Mouse (Mus musculus): ENCODE results near the gene Btn1a1. TPM values are rescaled to one million over a fixed set of nuclear protein-coding genes. Genes with fewer than 3 reads are reported as not detected.

The Btn1a1 gene
- polyA plus RNA-seq, 1 experiment, result 0.05 TPM

DNA sequence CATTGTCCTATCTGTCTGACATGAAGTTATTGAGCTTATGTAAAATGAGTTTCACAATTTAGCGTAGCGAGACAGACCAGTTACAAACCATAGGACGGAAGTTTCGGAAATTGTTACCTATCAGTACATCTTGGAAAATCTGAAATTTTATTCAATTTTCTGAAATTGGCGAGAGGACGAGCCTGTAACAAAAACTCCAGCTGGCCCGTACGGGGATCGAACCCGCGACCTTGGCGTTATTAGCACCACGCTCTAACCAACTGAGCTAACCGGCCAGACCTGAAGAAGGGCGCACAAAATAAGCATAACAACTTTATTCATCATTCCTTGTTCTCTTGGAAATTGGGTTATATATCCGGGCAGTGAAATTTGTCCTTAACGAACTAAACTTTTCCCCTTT lies 27.8 kb downstream of the Btn1a1 start:
- Histone ChIP-seq H3K4me3 (ENCODE audit: control insufficient read depth, insufficient read depth, low read length) (peak overlapping the region; percentile 33), H3K36me3 (ENCODE audit: control insufficient read depth, insufficient read depth, low read length) (no peaks in the 10 kb centered on the region), H3K4me1 (replicated peaks; ENCODE audit: control insufficient read depth, insufficient read depth, low read length) (peaks cover 10% of the 10 kb centered on the region), H3K27ac (ENCODE audit: control insufficient read depth, insufficient read depth, low read length) (no peak overlapping the region; the same call in 1 of the 2 replicates), H3K27me3 (ENCODE audit: control insufficient read depth, insufficient read depth, low read length) (no peaks in the 10 kb centered on the region)
- WGBS, result under 1% methylated on average over 17 of the region's 17 CpGs
- DNase-seq, result peak; percentile 84
- TF ChIP-seq POLR2A (IDR thresholded peaks at IDR 0.05; ENCODE audit: control insufficient read depth, extremely low read depth, insufficient read depth, low read length, poor library complexity) (no peak), CTCF (IDR thresholded peaks at IDR 0.05; ENCODE audit: borderline replicate concordance, control insufficient read depth, extremely low read depth, insufficient read depth, low read length, poor library complexity) (no peak)

DNA sequence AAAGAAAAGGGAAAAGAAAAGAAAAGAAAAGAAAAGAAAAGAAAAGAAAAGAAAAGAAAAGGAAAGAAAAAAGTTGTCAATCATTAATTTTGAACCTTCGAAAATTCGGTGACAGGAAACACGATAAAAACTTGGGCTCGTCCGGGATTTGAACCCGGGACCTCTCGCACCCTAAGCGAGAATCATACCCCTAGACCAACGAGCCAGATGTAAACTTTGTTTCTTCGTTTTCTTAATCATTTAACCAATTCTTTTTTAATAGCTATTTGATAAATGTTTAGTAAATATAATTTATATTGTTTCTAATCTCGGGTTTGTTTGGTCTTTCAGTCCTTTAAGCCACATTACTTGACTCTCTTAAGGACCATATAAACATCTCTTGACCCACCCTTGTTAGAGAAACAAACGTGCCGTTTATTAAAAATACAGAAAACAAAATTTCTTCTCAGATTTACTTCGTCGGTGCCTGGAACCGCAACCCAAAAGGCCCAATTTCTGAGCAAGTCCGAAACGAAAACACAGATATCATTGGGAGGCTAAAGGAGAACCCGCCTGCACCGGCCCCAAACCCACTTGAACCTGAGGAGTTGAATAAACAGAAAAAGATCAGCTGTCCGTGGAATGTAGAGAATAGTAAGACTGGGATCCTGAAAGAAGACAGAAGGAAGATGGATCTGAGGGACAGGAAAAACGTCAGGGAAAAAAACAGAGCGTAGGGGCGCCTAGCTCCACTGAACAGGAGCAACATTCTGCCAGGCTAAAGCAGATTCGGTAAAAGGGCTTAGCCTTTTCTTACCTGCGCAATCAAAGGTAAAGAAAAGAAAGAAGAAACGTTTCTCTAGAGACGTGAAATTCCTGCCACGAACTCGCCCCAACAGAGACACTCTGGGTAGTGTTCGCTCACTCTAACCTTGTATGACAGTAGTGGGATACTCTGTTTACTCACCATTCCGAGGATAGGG lies 28.6 kb downstream of the Btn1a1 start:
- under 1% methylated on average over 32 of the region's 32 CpGs for WGBS
- DNase-seq, result peak; percentile 61
- H3K27me3 ChIP-seq (ENCODE audit: control insufficient read depth, insufficient read depth, low read length), result no peaks in the 10 kb centered on the region
- H3K36me3 ChIP-seq (ENCODE audit: control insufficient read depth, insufficient read depth, low read length), result no peaks in the 10 kb centered on the region
- peak overlapping the region; percentile 56; the same call in 1 of the 2 replicates for H3K27ac ChIP-seq (ENCODE audit: control insufficient read depth, insufficient read depth, low read length)
- TF ChIP-seq POLR2A (IDR thresholded peaks at IDR 0.05; ENCODE audit: control insufficient read depth, extremely low read depth, insufficient read depth, low read length, poor library complexity) (no peak), CTCF (IDR thresholded peaks at IDR 0.05; ENCODE audit: borderline replicate concordance, control insufficient read depth, extremely low read depth, insufficient read depth, low read length, poor library complexity) (no peak)
- H3K4me3 ChIP-seq (ENCODE audit: control insufficient read depth, insufficient read depth, low read length), result peak overlapping the region; percentile 45
- peaks cover 10% of the 10 kb centered on the region for H3K4me1 ChIP-seq (replicated peaks; ENCODE audit: control insufficient read depth, insufficient read depth, low read length)

DNA sequence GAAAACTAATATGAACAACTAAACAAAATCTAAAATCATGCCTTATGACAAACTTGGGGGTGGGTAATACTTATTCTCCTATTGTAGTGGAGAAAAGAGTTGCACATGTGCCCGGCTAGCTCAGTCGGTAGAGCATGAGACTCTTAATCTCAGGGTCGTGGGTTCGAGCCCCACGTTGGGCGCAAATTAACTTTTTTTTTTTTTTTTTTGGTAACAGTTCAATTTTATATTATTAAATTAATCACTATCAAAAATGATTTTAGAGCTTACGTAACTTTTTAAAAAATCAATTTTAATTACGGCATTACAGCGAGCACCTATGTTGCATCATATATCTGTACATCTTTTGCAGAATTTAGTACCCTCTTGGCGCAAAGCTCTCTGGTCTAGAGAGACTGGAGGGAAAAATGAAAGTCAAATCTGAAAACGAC lies 29.5 kb downstream of the Btn1a1 start:
- peak; percentile 44 for DNase-seq
- WGBS, result 2% methylated on average over 11 of the region's 11 CpGs
- no peak overlapping the region for H3K27ac ChIP-seq (ENCODE audit: control insufficient read depth, insufficient read depth, low read length)
- no peaks in the 10 kb centered on the region for H3K27me3 ChIP-seq (ENCODE audit: control insufficient read depth, insufficient read depth, low read length)
- H3K36me3 ChIP-seq (ENCODE audit: control insufficient read depth, insufficient read depth, low read length), result no peaks in the 10 kb centered on the region
- no peak for TF ChIP-seq CTCF (IDR thresholded peaks at IDR 0.05; ENCODE audit: borderline replicate concordance, control insufficient read depth, extremely low read depth, insufficient read depth, low read length, poor library complexity)
- no peak for TF ChIP-seq POLR2A (IDR thresholded peaks at IDR 0.05; ENCODE audit: control insufficient read depth, extremely low read depth, insufficient read depth, low read length, poor library complexity)
- peaks cover 10% of the 10 kb centered on the region for H3K4me1 ChIP-seq (replicated peaks; ENCODE audit: control insufficient read depth, insufficient read depth, low read length)
- H3K4me3 ChIP-seq (ENCODE audit: control insufficient read depth, insufficient read depth, low read length), result no peak overlapping the region

DNA sequence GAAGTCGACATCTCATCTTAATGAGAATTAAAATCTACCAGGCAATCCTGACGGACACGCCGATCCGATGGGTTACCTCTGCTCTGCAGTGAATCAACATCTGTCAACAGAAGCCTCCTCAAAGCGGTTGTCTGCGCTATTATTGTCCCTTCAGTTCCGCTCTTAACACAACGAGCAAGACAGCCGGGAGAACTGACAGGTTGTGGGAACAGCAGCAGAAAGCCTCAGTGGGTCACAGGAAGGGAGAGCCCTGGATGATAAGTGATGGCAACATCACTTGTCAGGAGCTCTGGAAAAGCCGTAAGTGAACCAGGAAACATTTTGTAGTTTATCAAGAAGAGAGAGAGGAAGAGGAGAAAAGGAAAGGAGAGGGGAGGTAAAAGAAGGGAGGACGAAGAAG lies 30.0 kb downstream of the Btn1a1 start:
- TF ChIP-seq POLR2A (IDR thresholded peaks at IDR 0.05; ENCODE audit: control insufficient read depth, extremely low read depth, insufficient read depth, low read length, poor library complexity), result no peak
- TF ChIP-seq CTCF (IDR thresholded peaks at IDR 0.05; ENCODE audit: borderline replicate concordance, control insufficient read depth, extremely low read depth, insufficient read depth, low read length, poor library complexity), result no peak
- H3K27me3 ChIP-seq (ENCODE audit: control insufficient read depth, insufficient read depth, low read length), result no peaks in the 10 kb centered on the region
- H3K4me1 ChIP-seq (replicated peaks; ENCODE audit: control insufficient read depth, insufficient read depth, low read length), result peaks cover 10% of the 10 kb centered on the region
- WGBS, result 31% methylated on average over 12 of the region's 12 CpGs
- peak overlapping the region; percentile 46 for H3K4me3 ChIP-seq (ENCODE audit: control insufficient read depth, insufficient read depth, low read length)
- peak overlapping the region; percentile 43; the same call in 1 of the 2 replicates for H3K27ac ChIP-seq (ENCODE audit: control insufficient read depth, insufficient read depth, low read length)
- DNase-seq, result no peak
- H3K36me3 ChIP-seq (ENCODE audit: control insufficient read depth, insufficient read depth, low read length), result no peaks in the 10 kb centered on the region

DNA sequence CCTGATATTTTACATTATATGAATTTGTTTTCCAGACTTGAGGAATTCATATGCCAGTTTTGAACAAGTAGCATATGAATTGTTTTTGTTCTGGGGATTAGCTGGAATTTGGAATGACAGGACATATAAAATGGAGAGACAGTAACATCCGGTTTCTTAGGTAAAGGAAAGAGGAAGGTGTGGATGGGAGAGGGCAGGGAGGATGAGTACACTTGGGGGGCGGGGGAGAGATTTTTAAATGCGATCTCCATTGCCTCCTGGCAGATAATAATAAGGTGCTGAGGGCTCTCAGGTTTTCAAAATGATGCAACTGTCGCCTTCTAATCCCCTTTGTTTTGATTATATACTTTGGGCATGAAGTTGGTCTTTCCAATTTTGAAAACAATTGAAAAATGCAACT lies 30.5 kb downstream of the Btn1a1 start:
- H3K36me3 ChIP-seq (ENCODE audit: control insufficient read depth, insufficient read depth, low read length), result no peaks in the 10 kb centered on the region
- H3K27me3 ChIP-seq (ENCODE audit: control insufficient read depth, insufficient read depth, low read length), result no peaks in the 10 kb centered on the region
- H3K27ac ChIP-seq (ENCODE audit: control insufficient read depth, insufficient read depth, low read length), result no peak overlapping the region
- TF ChIP-seq POLR2A (IDR thresholded peaks at IDR 0.05; ENCODE audit: control insufficient read depth, extremely low read depth, insufficient read depth, low read length, poor library complexity), result no peak
- TF ChIP-seq CTCF (IDR thresholded peaks at IDR 0.05; ENCODE audit: borderline replicate concordance, control insufficient read depth, extremely low read depth, insufficient read depth, low read length, poor library complexity), result no peak
- 64% methylated on average over 4 of the region's 4 CpGs for WGBS
- DNase-seq, result no peak
- H3K4me3 ChIP-seq (ENCODE audit: control insufficient read depth, insufficient read depth, low read length), result no peak overlapping the region
- peaks cover 10% of the 10 kb centered on the region for H3K4me1 ChIP-seq (replicated peaks; ENCODE audit: control insufficient read depth, insufficient read depth, low read length)

DNA sequence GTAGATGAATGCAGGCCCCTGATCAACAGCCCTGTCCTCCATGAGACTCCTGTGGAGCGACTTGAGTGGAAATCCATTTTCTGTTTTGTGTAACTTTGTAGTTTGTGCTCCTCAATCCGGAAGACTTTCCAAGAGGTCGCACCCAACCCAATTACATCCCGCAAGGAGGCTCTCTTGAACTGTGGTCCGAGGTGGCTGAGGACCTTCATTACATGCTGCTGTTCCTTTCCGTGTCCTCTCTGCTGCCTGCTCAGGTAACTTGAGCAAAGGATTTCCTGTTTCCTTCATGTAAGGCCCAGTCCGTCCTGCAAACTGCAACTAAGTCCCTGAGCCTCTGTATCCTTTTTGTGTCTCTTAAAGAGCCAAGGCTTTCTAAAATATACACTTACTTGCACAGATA lies 31.3 kb downstream of the Btn1a1 start:
- no peak for TF ChIP-seq POLR2A (IDR thresholded peaks at IDR 0.05; ENCODE audit: control insufficient read depth, extremely low read depth, insufficient read depth, low read length, poor library complexity)
- no peak for TF ChIP-seq CTCF (IDR thresholded peaks at IDR 0.05; ENCODE audit: borderline replicate concordance, control insufficient read depth, extremely low read depth, insufficient read depth, low read length, poor library complexity)
- Histone ChIP-seq H3K27ac (ENCODE audit: control insufficient read depth, insufficient read depth, low read length) (no peak overlapping the region), H3K4me1 (replicated peaks; ENCODE audit: control insufficient read depth, insufficient read depth, low read length) (peaks cover 12% of the 10 kb centered on the region), H3K27me3 (ENCODE audit: control insufficient read depth, insufficient read depth, low read length) (no peaks in the 10 kb centered on the region), H3K36me3 (ENCODE audit: control insufficient read depth, insufficient read depth, low read length) (no peaks in the 10 kb centered on the region), H3K4me3 (ENCODE audit: control insufficient read depth, insufficient read depth, low read length) (no peak overlapping the region)
- no peak for DNase-seq
- WGBS, result 79% methylated on average over 7 of the region's 7 CpGs

Measured in thymus, adult 2 months (tissue).